Mouse (Mus musculus): ENCODE measurements at regions not wholly inside any gene's neighbourhood (a gene's known extent, or its start where the extent isn't known, plus 50 kb on each side); places are given as distances from the start of the nearest gene placed in this dataset.

- Histone ChIP-seq H3K79me2 (ENCODE audit: control insufficient read depth, insufficient read depth) (no peaks in the 10 kb centered on the region), H3K27me3 (ENCODE audit: control insufficient read depth, insufficient read depth, insufficient read length) (no peaks in the 10 kb centered on the region), H3K4me3 (no peak overlapping the region), H3K36me3 (ENCODE audit: control insufficient read depth, insufficient read depth) (no peaks in the 10 kb centered on the region), H3K4me2 (ENCODE audit: low read depth) (no peak overlapping the region), H3ac (ENCODE audit: control insufficient read depth, insufficient read length) (no peak overlapping the region)
- TF ChIP-seq REST (IDR thresholded peaks at IDR 0.05; ENCODE audit: insufficient read depth, insufficient read length), result no peak
- TF ChIP-seq SRF (IDR thresholded peaks at IDR 0.05; ENCODE audit: control insufficient read depth, insufficient read length, low read depth), result no peak
- TF ChIP-seq CEBPB (IDR thresholded peaks at IDR 0.05; ENCODE audit: insufficient read depth, poor library complexity, severe bottlenecking), result no peak
- no peak for TF ChIP-seq TCF3 (IDR thresholded peaks at IDR 0.05; ENCODE audit: insufficient read length, low read depth)
- TF ChIP-seq MYOD1 (IDR thresholded peaks at IDR 0.05; ENCODE audit: control insufficient read depth in 1 of 3, insufficient read length in 2 of 3, low read depth in 2 of 3), result no peak
- no peak for TF ChIP-seq POLR2A (IDR thresholded peaks at IDR 0.05; ENCODE audit: insufficient read length, low read depth)
- no peak for TF ChIP-seq USF1 (IDR thresholded peaks at IDR 0.05; ENCODE audit: low read depth)
- TF ChIP-seq MAX (IDR thresholded peaks at IDR 0.05; ENCODE audit: low read depth), result no peak
- no peak for TF ChIP-seq POLR2AphosphoS2 (IDR thresholded peaks at IDR 0.05; ENCODE audit: insufficient read length, low read depth)
- TF ChIP-seq TCF12 (IDR thresholded peaks at IDR 0.05; ENCODE audit: insufficient read depth, poor library complexity, severe bottlenecking), result no peak
- no peak for TF ChIP-seq E2F4 (IDR thresholded peaks at IDR 0.05; ENCODE audit: insufficient read depth)
- no peak for TF ChIP-seq MYOG (IDR thresholded peaks at IDR 0.05; ENCODE audit: control insufficient read depth in 1 of 3, insufficient read depth in 1 of 3, insufficient read length in 2 of 3, low read depth in 2 of 3)
These were observed 74.0 kb downstream of the Skor1 start for GRCm38 (mm10) chr9:63074803-63075202.

DNA sequence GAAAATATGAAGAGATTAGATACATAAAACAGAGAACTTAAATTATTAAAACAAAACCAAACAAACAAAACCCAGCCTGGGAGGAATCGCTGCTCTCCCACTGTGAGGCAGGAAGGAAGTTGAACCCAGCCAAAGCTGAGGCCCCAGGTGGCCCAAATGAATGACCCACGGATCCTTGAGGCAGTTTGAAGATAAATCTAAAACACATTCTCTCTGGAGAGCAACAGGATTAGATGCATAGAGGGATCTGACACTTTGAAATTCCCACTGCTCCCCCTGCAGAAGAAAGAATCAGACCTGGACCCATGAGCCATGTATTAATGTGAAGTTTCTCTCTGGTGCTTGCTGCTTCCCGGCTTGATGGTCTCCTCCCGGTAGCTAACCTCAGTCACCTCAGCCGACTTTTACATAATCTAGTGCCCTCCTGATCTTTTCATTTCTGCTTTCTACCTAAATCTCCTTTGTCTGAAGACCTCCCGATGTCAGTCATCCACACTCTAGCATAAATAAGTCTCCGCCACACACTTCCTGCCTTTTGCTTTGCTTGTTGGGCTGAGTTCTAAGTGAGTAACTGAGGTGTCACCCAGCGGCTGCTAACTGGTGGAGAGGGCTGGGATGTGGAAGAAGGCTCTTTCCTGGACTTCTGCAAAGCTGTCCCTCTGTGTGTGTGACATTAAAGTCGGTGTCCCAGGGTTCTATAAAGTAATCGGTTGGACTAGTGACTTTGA is 74.6 kb downstream of the Skor1 start:
- no peak overlapping the region for H3K4me2 ChIP-seq (ENCODE audit: low read depth)
- no peaks in the 10 kb centered on the region for H3K27me3 ChIP-seq (ENCODE audit: control insufficient read depth, insufficient read depth, insufficient read length)
- H3K79me2 ChIP-seq (ENCODE audit: control insufficient read depth, insufficient read depth), result no peaks in the 10 kb centered on the region
- H3K36me3 ChIP-seq (ENCODE audit: control insufficient read depth, insufficient read depth), result no peaks in the 10 kb centered on the region
- TF ChIP-seq MYOG (IDR thresholded peaks at IDR 0.05; ENCODE audit: control insufficient read depth in 1 of 3, insufficient read depth in 1 of 3, insufficient read length in 2 of 3, low read depth in 2 of 3) (no peak), POLR2A (IDR thresholded peaks at IDR 0.05; ENCODE audit: insufficient read length, low read depth) (no peak), TCF3 (IDR thresholded peaks at IDR 0.05; ENCODE audit: insufficient read length, low read depth) (no peak), E2F4 (IDR thresholded peaks at IDR 0.05; ENCODE audit: insufficient read depth) (no peak), MAX (IDR thresholded peaks at IDR 0.05; ENCODE audit: low read depth) (no peak), REST (IDR thresholded peaks at IDR 0.05; ENCODE audit: insufficient read depth, insufficient read length) (no peak), USF1 (IDR thresholded peaks at IDR 0.05; ENCODE audit: low read depth) (no peak), TCF12 (IDR thresholded peaks at IDR 0.05; ENCODE audit: insufficient read depth, poor library complexity, severe bottlenecking) (no peak), MYOD1 (IDR thresholded peaks at IDR 0.05; ENCODE audit: control insufficient read depth in 1 of 3, insufficient read length in 2 of 3, low read depth in 2 of 3) (no peak), CEBPB (IDR thresholded peaks at IDR 0.05; ENCODE audit: insufficient read depth, poor library complexity, severe bottlenecking) (no peak)
- H3K4me3 ChIP-seq, result no peak overlapping the region
- no peak overlapping the region for H3ac ChIP-seq (ENCODE audit: control insufficient read depth, insufficient read length)

DNA sequence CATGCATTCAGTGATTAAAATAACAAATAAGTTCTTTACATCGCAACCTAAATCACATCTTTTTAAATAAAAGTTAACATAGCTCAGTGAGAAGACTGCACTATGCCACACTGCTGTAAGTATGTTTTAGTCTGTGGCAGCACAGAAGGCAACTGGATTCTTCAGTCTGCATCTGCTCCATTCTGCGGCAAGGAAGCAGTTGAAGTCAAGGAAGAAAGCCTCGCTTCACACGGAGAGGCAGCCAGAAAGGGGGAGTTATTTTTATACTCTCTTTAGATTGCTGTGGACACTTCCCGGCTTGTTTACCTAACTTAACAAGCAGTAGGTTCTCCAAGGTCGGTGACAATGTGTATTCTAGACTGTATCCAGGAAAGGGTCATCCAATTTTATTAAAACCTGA is 77.7 kb downstream of the Skor1 start:
- TF ChIP-seq USF1 (IDR thresholded peaks at IDR 0.05; ENCODE audit: low read depth) (no peak), SRF (IDR thresholded peaks at IDR 0.05; ENCODE audit: control insufficient read depth, insufficient read length, low read depth) (no peak), REST (IDR thresholded peaks at IDR 0.05; ENCODE audit: insufficient read depth, insufficient read length) (no peak), MYOD1 (IDR thresholded peaks at IDR 0.05; ENCODE audit: control insufficient read depth in 1 of 3, insufficient read length in 2 of 3, low read depth in 2 of 3) (no peak), CEBPB (IDR thresholded peaks at IDR 0.05; ENCODE audit: insufficient read depth, poor library complexity, severe bottlenecking) (no peak), POLR2A (IDR thresholded peaks at IDR 0.05; ENCODE audit: insufficient read length, low read depth) (no peak), MYOG (IDR thresholded peaks at IDR 0.05; ENCODE audit: control insufficient read depth in 1 of 3, insufficient read depth in 1 of 3, insufficient read length in 2 of 3, low read depth in 2 of 3) (no peak), POLR2AphosphoS2 (IDR thresholded peaks at IDR 0.05; ENCODE audit: insufficient read length, low read depth) (no peak), E2F4 (IDR thresholded peaks at IDR 0.05; ENCODE audit: insufficient read depth) (no peak), TCF12 (IDR thresholded peaks at IDR 0.05; ENCODE audit: insufficient read depth, poor library complexity, severe bottlenecking) (no peak), TCF3 (IDR thresholded peaks at IDR 0.05; ENCODE audit: insufficient read length, low read depth) (no peak), MAX (IDR thresholded peaks at IDR 0.05; ENCODE audit: low read depth) (no peak)
- no peak overlapping the region for H3K4me3 ChIP-seq
- no peaks in the 10 kb centered on the region for H3K36me3 ChIP-seq (ENCODE audit: control insufficient read depth, insufficient read depth)
- no peaks in the 10 kb centered on the region for H3K79me2 ChIP-seq (ENCODE audit: control insufficient read depth, insufficient read depth)
- no peak overlapping the region for H3ac ChIP-seq (ENCODE audit: control insufficient read depth, insufficient read length)
- H3K27me3 ChIP-seq (ENCODE audit: control insufficient read depth, insufficient read depth, insufficient read length), result no peaks in the 10 kb centered on the region
- H3K4me2 ChIP-seq (ENCODE audit: low read depth), result no peak overlapping the region

- Histone ChIP-seq H3K36me3 (ENCODE audit: control insufficient read depth, insufficient read depth) (no peaks in the 10 kb centered on the region), H3K27me3 (ENCODE audit: control insufficient read depth, insufficient read depth, insufficient read length) (no peaks in the 10 kb centered on the region), H3K4me2 (ENCODE audit: low read depth) (no peak overlapping the region), H3ac (ENCODE audit: control insufficient read depth, insufficient read length) (no peak overlapping the region), H3K79me2 (ENCODE audit: control insufficient read depth, insufficient read depth) (no peaks in the 10 kb centered on the region), H3K4me3 (no peak overlapping the region)
- TF ChIP-seq MYOG (IDR thresholded peaks at IDR 0.05; ENCODE audit: control insufficient read depth in 1 of 3, insufficient read depth in 1 of 3, insufficient read length in 2 of 3, low read depth in 2 of 3), result no peak
These were observed 78.8 kb downstream of the Skor1 start for GRCm38 (mm10) chr9:63069919-63070318.

DNA sequence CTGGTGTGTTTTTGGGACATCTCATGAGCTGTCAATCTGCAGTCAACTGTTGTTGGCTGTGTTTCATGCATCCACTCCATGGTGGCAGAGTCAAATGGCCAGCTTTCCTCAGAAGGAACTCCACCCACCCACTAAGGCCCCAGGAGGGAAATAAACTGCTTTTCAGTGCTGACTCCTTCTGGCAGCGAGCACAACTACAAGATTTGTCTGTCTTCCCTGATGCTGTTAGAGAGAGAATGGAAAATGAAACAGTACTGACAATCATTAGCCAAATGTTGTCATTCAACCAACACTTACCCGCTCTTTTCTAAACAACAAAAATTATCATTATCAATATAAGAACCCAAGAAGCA is 79.3 kb upstream of the Pias1 start:
- Histone ChIP-seq H3ac (ENCODE audit: control insufficient read depth, insufficient read length) (no peak overlapping the region), H3K27me3 (ENCODE audit: control insufficient read depth, insufficient read depth, insufficient read length) (no peaks in the 10 kb centered on the region), H3K36me3 (ENCODE audit: control insufficient read depth, insufficient read depth) (no peaks in the 10 kb centered on the region), H3K79me2 (ENCODE audit: control insufficient read depth, insufficient read depth) (no peaks in the 10 kb centered on the region), H3K4me2 (ENCODE audit: low read depth) (no peak overlapping the region), H3K4me3 (no peak overlapping the region)
- TF ChIP-seq POLR2A (IDR thresholded peaks at IDR 0.05; ENCODE audit: insufficient read length, low read depth), result no peak
- TF ChIP-seq MYOG (IDR thresholded peaks at IDR 0.05; ENCODE audit: control insufficient read depth in 1 of 3, insufficient read depth in 1 of 3, insufficient read length in 2 of 3, low read depth in 2 of 3), result no peak
- TF ChIP-seq USF1 (IDR thresholded peaks at IDR 0.05; ENCODE audit: low read depth), result no peak
- no peak for TF ChIP-seq SRF (IDR thresholded peaks at IDR 0.05; ENCODE audit: control insufficient read depth, insufficient read length, low read depth)
- TF ChIP-seq MYOD1 (IDR thresholded peaks at IDR 0.05; ENCODE audit: control insufficient read depth in 1 of 3, insufficient read length in 2 of 3, low read depth in 2 of 3), result no peak
- TF ChIP-seq CEBPB (IDR thresholded peaks at IDR 0.05; ENCODE audit: insufficient read depth, poor library complexity, severe bottlenecking), result no peak
- no peak for TF ChIP-seq REST (IDR thresholded peaks at IDR 0.05; ENCODE audit: insufficient read depth, insufficient read length)
- TF ChIP-seq E2F4 (IDR thresholded peaks at IDR 0.05; ENCODE audit: insufficient read depth), result no peak
- no peak for TF ChIP-seq TCF3 (IDR thresholded peaks at IDR 0.05; ENCODE audit: insufficient read length, low read depth)
- TF ChIP-seq TCF12 (IDR thresholded peaks at IDR 0.05; ENCODE audit: insufficient read depth, poor library complexity, severe bottlenecking), result no peak
- TF ChIP-seq POLR2AphosphoS2 (IDR thresholded peaks at IDR 0.05; ENCODE audit: insufficient read length, low read depth), result no peak
- TF ChIP-seq MAX (IDR thresholded peaks at IDR 0.05; ENCODE audit: low read depth), result no peak
